Mouse (Mus musculus) gastrocnemius, postnatal 4 days (tissue): ENCODE measurements around the gene Crybg2. TPM values are rescaled to one million over a fixed set of nuclear protein-coding genes. Genes with fewer than 3 reads are reported as not detected.

ENCODE experiments used
- DNase-seq, 2 experiments: peaks; one replicate each; pipeline ENCODE4 v3.0.0; 2021 to 2022; ENCODE audit warnings: low spot score in 2 of 2, mixed read lengths in 2 of 2
- long read RNA-seq, 2 experiments: library from polyadenylated mRNA; stranded (forward); transcript quantifications; one replicate each; pipeline ENCODE4 v2.0.0; 2021
- total RNA-seq, 2 experiments: library from RNA; stranded (reverse); gene quantifications; 2 replicates each; pipeline ENCODE4 v1.2.3; 2021

Crybg2 gene
- total RNA-seq = under 1 TPM in 1 of 2 experiments, not detected in 1; 0.54 TPM
- long read RNA-seq, experiment 1 = 0 reads
- long read RNA-seq, experiment 2 = 0 reads

DNA sequence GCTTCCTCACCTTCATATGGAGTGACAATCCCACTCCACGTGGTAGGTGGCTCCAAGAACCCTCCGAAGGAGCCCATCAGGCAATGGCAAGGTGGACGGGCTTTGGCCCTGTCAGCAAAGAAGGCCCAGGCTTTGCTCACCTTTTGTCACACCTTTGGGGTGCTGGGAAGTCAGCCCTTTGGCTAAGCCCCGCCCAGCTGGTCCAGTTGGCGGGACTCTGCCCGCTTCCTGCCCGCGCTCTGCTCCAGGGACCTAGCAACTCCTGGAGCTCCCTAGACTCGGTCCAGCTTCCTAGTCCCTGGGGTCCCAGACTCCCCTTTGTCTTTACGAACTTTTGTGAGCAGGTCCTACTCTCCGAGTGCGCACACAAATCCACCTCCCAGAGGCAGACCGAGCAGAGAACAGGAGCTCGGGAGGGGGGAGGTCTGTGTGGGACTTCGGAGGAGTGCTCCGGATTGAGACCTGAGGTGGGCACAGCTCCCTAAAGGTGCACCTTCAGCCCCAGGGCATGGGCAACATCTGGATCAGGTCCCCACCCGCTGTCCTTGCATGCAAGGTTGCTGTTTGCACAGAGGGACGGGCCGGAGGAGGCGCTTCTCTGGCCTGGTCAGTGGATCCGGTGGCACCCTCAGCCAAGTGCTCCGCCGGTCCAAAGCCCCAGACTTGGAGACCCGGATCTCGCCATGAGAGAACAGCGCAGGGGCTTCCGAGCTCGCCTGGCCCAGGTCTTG is at the start of gene Crybg2:
TSS of gene Crybg2 (plus strand) at position 681 of the 731 bp plus-strand sequence.
- no peak for DNase-seq

DNA sequence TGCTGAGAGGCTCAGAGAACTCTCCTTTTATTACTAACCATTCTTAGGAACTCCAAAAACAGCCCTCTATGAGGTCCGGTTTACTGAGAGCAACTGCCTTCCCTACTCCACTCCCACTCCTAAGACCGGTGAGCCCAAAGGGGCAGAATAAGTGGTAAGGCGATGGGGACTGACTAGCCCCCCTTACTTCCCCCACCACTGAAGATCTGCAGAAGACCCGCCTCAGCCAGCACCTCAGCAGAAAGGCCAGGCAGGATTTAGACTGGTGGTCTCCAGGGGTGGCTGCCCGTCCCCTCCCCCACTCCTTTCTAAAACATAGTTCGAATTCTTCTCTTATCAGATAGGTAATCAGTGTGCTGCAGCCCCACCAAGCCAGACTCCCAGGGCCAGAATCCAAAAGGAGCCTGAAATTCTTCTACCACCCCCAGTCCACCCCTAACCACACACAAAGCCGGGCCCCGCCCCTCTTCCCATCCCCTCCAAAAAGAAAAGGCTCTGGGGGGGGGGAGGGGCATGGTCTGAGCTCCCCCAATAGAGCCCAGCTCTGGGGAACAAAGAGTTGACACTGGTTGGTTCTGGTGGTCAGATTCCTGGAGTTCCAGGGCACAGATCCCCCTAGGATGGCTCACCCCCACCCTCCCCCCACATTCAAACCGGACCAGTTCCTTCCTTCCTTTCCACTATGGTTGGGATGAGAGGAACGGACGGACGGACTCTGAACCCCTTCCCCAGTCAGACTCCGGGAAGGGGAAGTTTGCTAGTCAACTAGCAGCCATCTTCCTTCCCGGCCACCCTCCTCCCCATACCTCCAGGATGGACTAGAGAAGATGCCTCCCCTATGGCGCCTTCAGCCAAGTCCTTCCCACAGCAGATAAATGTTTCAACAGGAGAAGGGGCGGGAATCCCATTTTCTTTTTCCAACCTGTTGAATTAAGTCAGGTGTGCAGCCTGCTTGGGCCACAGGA is 48.9 kb upstream of the Crybg2 start:
- DNase-seq = no peak

DNA sequence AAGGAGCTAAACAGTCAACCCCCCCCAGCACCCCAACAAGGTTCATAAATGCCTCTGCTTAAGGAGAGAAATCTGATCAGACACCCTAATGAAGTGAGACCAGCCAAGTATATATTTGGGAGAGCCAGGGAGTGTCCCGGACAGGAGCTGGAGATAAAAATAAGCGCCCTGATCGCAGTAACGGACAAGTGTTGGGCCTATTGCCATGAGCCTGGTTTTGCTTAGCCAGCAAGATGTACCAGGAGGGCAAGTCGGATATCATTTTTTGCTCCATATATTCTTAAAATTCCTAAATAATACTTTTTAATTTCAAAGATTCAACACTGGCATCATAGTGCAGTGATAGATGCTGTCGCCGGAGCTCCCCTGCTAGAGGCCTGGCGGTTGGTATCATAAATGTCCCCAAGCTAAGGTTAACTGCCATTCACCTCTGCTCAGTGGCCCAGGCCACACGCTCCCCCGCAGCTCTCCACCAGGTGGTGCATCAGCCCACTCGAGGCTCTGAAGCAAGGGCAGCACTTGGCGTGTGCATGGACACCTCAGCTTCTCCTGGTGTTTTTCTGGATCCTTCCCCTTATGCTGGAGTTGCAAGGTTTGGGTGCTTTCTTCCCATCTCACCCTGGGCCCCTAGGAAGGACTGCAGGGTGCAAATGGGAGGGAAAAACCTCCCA is 47.6 kb upstream of the Crybg2 start:
- DNase-seq = no peak

DNA sequence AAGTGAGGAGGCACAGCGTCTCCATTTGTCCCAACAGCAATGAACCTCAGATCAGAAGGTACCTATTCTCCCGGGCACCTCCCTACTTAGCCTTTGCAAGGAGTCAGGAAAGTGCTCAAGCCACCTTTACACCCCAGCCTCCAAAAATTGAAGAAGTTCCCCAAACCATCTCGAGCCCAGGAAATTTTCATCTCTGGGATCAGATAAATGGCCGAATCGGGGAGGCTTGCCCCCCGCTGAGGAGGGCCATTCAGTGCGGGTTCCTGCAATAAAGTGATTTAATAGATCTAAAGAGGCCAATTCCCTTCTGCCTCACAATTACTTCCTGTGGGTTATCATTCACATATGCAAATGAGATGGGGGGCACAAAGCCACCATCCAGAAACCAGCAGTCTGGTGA is 44.4 kb upstream of the Crybg2 start:
- no peak for DNase-seq

DNA sequence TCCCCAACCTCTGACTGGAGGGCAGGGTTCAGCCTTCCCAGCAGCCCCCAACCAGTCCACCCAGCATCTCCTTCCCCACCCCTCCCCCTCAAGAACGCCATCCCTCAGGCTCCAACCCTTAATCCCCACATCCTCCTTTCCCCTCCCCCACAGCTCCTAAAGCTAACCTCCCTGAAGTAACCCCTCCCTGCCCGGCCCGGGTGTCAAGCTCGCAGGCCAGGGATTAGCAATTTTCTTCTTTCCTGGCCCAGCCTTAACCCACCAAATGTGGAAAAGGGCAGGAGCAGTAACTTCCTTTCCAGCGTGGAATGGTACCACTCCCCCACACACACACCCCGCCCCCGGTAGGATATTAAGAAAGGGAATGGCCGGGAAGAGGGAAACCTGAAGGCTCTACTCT is 43.8 kb upstream of the Crybg2 start:
- DNase-seq = no peak

DNA sequence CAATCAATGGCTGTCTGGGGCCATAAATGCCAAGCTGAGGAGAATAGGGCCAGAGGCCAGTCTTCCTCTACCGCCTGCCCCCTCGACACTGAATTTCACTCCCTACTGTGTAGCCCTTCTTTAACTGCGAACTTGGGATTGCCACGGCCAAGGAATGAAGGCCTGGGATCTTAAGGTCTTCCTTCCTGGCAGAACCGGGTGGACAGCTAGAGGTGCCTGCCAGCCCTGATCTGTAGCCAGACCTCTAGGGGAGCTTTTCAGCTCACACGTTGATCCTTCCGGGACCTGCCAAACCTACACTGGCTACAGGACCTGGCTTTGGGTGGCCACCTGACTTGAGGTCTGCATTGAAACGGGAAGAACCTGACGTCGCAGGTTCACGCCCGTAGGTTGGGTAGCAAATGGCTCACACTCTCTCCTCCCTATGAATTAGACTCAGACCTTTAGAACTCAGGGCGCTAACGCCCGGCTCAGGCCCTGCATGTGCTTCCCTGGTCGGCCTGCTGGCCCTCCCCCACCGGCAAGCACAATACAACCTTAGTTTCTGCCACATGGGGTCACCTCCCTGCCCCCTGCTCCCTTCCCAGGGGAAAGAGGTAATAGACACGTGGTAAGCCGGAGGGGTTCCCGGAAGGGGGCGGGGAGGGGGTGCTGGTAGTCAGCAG is 43.3 kb upstream of the Crybg2 start:
- no peak for DNase-seq

DNA sequence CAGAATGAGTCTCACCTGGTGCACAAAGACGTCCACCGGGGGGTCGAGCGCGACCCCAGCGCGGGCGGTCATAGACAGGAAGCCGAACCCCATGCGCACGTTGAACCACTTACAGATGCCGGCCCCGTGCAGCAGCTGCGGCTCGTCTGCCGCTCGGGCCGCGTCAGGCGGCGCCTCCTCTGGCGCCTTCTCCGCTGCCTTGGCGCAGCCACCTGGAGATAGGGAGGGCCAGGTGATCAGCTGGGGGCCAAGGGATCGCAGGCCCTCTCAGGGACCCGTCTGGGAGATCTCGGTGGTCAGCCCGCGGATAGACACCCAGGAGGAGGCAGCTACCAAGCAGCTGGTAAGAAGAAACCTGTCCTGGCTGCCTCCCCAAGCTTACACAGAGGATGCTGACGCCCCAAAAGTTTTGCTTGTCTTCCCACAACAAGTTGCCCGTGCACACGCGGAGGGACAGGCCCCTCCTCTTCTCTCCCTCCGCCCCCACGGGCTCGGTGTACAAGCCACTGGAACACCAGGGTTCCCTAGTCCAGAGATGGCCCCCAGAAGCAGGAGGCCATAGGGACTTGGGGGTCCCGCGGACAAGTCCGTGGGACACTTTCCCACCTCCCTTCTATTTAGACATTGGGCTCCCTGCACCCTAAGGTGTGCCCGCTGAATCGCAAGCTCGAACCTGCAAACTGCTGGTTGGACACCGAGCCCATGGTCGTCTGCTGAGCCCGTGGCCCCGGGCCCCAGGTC is 42.4 kb upstream of the Crybg2 start:
- DNase-seq = no peak

DNA sequence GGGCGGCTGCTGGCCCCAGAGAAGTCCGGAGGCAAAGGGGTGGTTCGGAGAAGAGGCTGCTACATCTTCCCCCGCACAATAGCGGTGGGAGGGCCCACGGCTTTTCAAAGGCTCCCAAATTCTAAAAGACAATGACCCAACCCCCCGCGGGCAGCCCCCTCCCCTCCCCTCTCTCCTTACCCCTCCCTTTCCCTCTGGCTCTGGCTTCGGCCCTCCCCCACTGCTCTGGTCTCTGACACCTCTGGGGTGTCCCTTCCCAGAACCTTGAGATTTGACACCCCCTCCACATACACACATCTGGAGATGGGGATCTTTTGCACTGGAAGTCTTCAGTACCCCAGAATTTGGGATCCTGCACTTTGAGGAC is 41.9 kb upstream of the Crybg2 start, which contains the start of gene Lin28a:
TSS of gene Lin28a (minus strand) at position 63 of the 367 bp plus-strand sequence.
- DNase-seq = no peak

DNA sequence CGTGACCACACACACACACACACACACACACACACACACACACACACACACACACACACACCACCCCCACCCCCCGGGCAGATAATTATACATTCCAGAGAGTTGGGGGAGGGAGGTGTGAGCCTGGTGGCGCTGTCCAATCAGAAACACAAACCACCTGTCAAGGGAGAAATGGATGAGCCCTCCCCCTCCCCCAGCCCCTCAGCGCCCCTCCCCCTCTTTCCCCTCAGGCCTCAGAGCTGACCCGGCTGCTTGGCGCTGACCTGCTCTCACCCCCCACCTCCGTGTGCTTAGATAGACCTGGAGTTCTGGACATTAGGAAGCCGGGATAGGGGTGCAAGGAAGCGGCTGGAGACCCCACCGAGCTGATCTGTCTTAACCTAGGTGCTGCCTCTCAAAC is 41.4 kb upstream of the Crybg2 start:
- no peak for DNase-seq

DNA sequence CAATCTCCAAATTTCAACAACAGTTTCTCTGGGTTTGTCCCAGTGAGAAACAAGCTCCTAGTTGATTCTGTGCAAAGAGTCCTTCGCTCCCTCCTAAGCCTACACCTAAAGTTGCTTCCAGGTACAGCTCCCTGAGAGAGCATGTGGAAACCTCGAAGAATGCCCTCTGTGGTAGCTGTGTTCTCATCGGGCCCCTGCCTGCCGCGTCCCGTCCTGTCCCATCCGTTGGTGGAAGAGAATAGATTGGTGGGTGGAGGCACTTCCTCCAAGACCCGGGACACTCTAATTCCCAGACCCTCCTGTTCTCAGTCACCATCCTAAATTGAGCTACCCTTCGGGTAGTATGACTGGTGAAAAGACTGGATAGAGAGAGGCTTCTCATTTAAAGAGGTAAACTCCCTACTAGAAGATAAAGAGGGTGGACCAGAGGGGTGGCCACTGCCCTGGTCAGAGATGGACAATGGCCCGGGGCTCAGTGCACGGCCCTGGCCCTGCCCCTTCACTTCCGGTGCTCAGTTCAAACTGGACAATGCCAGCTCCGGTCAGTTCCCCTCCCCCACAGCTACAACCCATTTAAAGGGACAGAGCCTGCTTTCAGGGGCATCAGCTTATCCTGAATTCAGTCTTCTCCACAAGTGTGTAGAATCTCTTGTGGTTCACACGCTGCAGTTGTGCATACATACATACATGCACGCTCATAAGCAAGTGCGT is 40.8 kb upstream of the Crybg2 start:
- no peak for DNase-seq

DNA sequence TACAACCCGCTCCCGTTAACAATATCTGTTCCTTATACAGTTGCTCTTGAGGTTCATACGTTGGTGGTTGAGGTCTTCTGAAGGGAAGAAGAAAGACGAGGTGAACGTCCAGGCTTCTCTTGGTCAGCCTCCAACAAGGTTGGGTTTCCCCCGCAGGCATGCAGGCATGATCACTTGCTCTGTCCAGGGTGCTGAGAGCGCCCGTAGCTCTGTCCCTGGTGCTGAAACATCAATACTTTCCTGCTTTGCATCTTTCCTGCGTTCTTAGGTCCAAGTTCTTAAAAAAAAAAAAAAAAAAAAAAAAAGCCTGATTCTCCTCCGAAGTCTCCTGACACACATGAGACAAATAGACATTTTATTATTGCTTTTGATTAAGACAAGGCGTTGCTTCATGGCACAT is 40.0 kb upstream of the Crybg2 start:
- peak; percentile 45 to 65 for DNase-seq

DNA sequence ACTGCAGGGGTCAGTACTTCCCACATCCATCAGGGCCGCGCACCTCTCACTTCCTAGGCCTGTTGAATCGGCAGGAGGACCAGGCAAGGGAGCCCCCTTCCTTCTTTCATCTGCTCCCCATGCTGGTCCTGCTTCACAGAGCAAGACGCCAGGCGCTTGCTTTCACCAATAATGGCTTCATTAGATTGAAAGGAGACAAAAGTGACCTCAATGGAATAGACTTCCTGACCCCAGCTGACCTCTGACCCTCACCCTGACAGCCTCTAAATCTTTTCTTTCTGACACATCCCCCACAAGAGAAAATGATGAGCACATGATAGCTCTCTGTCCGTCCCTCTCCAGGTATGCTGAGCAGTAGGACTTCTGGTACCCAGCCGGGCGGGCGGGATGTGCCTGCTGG is 34.8 kb upstream of the Crybg2 start:
- no peak for DNase-seq

DNA sequence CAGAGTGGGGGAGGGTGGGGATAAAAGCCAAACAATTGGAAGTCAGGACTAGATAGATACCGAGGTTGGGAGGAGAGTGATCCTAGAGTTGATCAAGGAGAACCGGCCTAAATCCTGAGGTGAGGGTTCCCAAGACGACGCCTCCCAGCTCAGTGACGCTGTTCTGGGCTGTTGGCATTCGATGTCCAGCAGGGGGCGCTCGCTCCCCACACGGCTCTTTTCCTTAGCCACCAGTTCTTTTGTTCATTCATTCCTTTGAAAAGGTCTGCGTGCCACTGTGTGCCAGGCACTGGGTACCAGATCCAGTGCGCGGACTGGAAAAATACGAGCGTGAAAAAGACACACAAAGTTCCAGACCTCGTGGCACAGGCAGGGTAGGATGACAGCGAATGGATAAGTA is 24.7 kb upstream of the Crybg2 start:
- DNase-seq = peak; percentile 53 to 66

DNA sequence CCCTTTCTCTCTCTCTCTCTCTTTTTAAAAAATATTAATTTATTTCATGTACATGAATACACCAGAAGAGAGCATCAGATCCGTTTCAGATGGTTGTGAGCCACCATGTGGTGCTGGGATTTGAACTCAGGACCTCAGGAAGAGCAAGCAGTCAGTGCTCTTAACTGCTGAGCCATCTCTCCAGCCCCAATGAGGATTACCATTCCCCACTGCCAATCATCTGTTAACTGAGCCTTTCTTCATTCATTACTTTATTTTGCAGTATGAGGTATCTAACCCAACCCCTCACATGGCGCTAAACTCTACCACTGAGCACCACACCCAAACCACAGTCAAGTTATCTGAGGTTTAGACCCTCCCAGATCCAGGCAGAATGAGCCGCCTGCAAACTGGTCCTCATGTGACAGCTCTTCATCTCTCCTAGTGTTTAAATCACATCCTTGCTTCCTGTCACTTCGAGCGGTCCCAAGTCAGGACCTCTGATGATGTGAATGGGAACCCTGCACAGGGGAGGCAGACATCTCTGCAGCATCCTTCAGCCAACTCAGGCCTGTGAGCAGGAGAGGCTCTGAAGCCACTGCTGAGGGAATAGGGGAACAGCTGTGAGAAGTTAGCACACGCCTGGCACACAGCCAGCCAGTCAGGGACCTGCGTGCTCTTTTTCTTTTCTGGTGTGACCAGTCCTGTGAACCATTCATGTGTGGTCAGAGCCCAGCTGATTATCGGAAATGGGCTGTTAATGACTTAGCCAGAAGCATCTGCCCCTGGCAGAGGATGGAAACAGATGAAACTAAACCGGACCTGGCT is 19.1 kb upstream of the Crybg2 start:
- peak in 1 of 2 experiments; percentile 45 for DNase-seq

DNA sequence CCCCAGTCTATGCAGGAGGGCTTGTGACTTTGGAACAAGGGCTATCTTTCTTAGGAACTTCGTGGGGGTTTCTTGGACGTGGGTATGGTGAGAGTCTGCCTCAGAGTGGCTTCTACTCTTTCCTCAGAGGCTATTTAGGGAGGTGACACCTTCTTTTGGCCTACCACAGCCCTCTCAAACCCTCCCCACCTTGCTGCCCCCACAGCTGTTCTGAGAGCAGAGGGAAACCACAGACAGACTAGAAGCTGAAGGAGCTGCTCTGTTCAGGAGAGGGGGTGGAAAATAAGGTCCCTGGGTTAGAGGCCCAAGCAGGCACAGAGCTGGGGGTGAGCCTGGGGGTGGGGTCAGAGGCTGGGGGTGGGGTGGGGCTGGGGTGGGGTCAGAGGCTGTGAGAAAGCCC is 17.6 kb upstream of the Crybg2 start:
- no peak for DNase-seq

DNA sequence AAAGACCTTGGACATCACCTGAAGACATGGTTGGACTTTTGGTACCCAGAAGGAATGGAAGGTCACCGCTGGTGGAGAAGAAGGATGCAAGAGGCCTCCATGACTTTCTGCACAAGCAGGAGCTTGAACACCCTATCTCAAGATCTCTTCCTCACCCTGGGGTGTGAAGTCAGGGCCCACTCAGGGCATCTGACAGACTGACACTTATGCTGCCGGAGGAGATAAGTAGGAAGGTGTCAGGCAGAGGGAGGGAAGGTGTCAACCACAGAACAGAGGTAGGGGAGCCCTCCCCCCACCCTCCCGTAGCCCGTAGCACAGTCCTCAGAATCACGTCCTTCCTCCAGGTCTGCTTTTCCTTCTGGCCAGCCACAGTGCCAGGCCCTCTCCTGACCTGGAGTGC is 13.0 kb upstream of the Crybg2 start:
- DNase-seq = no peak

DNA sequence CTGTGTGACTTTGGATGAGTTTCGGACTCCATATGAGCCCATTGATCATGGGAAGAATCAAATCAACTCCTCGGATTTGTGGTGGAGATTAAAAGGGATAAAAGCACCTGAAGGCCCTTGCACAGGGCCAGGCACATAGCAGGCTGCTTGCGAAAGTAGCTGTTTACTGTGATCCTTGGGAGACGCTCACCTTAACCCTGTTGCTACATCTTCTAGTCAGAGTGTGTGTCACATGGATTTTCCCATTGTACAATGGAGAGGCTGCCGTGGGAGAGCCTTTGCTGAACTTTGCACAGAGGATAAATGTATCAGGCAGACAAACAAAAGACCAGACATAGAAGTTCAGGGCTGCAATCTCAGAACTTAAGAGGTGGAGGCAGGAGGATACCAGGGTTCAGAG is 8.7 kb upstream of the Crybg2 start:
- no peak for DNase-seq

DNA sequence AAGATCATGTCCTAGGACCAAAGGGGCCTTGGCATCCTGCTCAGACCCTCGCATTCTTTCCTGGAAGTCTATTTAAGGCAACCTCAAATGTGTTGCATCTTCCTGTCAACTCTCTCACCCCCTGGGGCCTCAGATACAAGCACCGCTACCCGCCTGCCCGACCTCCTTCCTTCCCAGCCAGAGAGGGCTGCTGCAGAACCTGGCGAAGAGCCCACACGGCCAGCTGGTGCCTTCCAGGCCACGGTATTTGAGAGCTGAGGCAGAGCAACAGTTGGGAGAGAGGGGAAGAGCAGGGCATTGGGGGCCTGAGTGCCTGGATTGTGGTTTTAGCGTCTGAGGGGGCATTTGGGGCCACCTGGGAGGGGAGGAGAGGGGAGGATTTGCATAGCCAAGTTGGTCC is 8.1 kb upstream of the Crybg2 start:
- DNase-seq = peak in 1 of 2 experiments; percentile 59

DNA sequence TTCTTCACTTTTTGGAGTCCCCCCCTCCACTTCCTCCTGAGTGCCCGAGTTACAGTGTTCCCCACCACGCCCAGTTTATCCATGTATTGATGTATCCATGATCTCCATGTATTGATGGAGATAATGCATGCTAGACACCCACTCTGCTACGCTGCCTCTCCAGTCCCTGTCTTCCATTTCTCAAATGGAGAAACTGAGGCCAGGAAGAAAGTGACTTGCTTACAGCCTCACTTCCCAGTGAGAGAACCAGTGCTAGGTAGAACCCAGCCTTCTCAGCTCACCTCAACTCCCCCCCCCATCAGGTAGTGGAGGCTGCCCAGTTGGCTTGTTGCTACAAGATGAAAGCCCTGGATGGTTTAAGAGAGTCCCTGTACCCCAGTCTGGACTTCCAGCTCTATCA is 7.1 kb upstream of the Crybg2 start, which contains the start of gene Zfp683:
TSS of gene Zfp683 (plus strand) at position 301 of the 400 bp plus-strand sequence.
- no peak for DNase-seq
